Mouse (Mus musculus) neural tube, embryonic 10.5 days (tissue): ENCODE data around the gene Cd72.

Experiments used
- DNase-seq: peaks from one replicate; pipeline ENCODE4 v3.0.0-alpha.2; 2017; ENCODE audit warnings: low spot score; ENCODE audit errors: extremely low spot score

The Cd72 gene

DNA sequence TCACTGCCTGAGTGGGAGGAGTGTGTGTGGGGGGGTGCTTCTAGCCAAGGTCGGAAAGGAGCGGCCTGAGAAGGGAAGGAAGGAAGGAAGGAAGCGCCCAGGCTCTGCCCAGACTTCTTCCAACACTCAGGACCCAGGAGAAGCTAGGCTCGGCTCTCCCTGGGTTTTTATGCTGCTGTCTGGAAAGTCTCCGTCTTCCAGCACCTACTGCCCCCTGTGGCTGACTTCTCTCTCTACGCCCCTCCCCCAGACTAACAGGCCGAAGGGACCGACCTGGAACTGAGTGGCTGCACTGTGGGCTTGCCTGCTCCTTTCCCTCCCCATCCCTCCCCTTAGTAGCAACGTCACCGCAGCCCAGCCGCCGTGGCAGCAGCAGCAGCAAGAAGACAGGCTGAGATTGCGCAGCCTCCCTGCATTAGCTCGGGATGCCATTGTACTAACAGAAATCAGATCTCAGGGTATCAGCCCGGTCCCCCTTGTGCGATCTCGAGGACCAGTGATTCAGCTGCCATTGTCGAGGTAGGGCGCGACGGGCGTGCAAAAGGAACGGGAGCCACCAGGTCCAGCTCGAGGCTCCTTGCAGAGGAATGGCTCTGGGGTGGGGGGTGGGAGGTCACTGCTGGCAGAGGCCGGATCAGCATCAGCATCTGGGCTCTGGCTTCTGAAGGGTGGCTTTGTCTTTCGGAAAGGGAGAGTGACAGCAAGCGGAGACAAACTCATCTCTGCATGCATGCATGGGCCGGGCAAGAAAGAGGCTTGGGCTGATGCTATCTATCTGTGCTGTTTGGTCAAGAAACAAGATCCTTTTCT, 48.1 kb downstream of the Cd72 start:
- peak; percentile 81 for DNase-seq

DNA sequence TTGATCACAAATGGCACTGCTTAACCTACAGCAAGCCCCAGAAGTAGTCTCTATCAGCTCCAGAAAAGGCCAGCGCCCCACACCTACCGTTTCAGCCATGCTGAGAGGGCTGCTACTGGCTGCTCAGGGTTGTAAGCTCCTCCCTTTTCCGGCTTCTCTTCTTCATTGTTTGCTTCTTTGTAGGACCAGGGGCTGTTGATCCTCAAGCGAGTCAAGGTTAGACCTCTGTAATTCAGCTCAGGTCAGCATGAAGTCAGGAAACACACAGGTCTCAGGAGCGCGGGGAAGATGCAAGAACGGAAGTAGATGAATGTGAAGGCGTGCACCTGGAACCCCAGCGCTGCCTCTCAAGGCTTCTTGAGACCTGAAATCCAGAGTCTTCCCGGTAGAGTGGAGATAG, 49.7 kb downstream of the Cd72 start:
- no peak for DNase-seq

- no peak for DNase-seq
These were observed 52.2 kb downstream of the Cd72 start for GRCm38 (mm10) chr4:43402212-43402611.

- no peak for DNase-seq
These were observed 52.9 kb downstream of the Cd72 start for GRCm38 (mm10) chr4:43401486-43401885.

DNA sequence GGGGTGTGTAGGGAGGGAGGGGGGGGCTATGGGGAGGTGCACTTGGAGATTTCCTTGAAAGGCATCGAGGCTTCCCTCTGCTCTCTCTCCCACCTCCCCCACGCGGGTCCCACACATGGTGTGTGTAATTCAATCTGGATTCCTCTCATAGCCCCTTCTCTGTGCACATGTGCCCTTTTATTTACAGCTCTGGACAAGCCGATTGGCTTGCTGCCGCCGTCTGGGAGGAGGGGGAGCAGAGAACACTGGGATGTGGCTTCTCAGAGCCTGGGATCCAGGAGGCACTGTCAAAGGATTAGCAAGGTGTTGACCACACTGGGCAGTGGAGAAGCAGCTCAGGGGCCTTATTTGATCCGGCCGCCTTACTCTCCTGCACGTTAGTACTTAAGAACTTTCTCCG, 53.5 kb downstream of the Cd72 start:
- DNase-seq = peak; percentile 36

GRCm38 (mm10) chr4:43399391-43400131, 54.9 kb downstream of the Cd72 start:
- DNase-seq = no peak

DNA sequence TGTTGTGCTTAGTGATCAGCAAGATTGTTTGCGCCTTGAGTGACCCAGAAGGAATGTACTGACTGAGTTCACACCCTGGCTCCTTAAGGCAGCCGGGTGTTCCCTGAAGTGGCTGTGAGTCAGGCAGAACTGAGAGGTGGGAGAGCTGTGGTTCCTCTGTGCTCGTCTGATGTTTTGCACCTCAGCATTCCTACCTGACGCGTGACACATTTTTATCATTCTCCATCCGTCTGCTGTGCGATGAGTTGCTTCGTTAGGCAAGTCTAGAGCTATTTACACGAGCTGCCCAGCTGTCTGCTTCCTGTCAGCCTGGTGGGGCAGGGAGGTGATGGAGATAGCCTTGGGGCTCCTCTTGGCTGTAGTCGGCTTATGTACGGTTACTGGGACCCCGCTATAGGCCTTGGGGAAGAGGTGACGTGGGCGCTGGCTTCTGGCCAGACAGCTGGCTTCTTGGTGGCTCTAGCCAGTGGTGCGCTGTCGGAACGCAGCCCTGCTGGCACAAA, 55.5 kb downstream of the Cd72 start:
- DNase-seq = no peak

- DNase-seq = no peak
These were observed 56.4 kb downstream of the Cd72 start for GRCm38 (mm10) chr4:43398014-43398413.
